Mouse (Mus musculus) cortical plate, adult 2 months (tissue): ENCODE results near the gene Polr2i.

Source experiments
- CTCF ChIP-seq: fragments of 200-500 bp; IDR thresholded peaks from 2 replicates; pipeline ENCODE4 v1.5.1; 2011; ENCODE audit warnings: mild to moderate bottlenecking, control low read depth, low read length; ENCODE audit not compliant: insufficient read depth; ENCODE audit errors: extremely low read depth
- POLR2A ChIP-seq: fragments of 200-500 bp; IDR thresholded peaks from 2 replicates; pipeline ENCODE4 v1.6.1; 2011; ENCODE audit warnings: mild to moderate bottlenecking, low read length, control low read depth; ENCODE audit not compliant: insufficient read depth; ENCODE audit errors: extremely low read depth

DNA sequence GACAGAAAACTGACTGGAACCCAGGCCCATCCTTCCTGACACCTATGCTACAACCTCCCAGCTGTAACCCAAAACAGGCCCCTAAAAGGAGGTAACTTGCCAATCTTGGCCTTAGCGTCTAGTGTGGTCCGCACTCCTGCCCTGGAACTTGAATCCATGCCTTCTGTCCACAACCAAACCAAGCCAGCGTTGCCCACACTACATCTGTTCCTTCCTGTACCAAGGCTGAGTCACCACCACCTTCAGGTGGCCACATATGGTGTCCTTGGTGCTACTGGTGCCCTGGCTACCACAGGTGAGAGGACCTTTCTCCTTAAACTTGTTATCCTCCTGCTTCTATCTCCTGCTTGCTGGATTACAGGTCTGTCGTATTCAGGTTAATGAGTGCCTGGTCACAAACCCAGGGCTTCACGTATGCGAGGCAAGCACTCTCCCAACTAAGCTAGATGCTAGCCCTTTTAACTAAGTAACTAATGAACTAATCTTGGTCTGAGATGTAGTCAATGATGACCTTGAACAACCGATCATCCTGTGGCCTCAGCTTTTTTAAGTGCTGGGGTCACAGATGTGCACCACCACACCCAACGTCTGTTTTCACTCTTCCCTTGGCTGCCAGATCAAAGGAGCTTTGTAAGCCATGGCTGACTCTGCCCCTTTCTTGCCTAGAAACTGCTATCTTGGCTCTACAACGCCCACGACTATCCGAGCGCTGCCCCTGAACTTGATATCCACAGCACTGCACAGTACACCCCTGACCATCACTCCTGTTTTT, 43.2 kb upstream of the Polr2i start:
- TF ChIP-seq POLR2A (no peak), CTCF (no peak)
